Mouse (Mus musculus) embryonic facial prominence, embryonic 12.5 days (tissue): ENCODE measurements around the gene Flna. TPM values are rescaled to one million over a fixed set of nuclear protein-coding genes. Genes with fewer than 3 reads are reported as not detected.

Experiments used
- microRNA-seq: library from miRNA; unstranded; fragments of <30 nt; microRNA quantifications from one replicate; pipeline ENCODE4, GENCODE M21; 2017
- polyA plus RNA-seq: library from polyadenylated mRNA; unstranded; fragments of >200 nt; fragmentation: Nextera tagmentation; extraction: Ambion mirVana; gene quantifications from 2 replicates; pipeline ENCODE4 v1.2.1, GENCODE M21; 2016

Flna gene
- polyA plus RNA-seq, 1 experiment from 2014 or later, result 360 TPM

Small RNA genes within 50 kb of the gene (microRNA-seq; reads per million reads assigned to microRNA genes)
- 0.73 reads per million for gene Mir7091

Other genes with a start within 250 kb of the Flna start
- gene Irak1, start 225.9 kb downstream of the Flna start, polyA plus RNA-seq, result 61.1 and 64.6 TPM in 2 replicates
- gene Opn1mw, start 122.4 kb downstream of the Flna start, polyA plus RNA-seq, result not detected in 2 replicates
- 14.8 and 15.6 TPM in 2 replicates for gene Mecp2, start 114.5 kb downstream of the Flna start, polyA plus RNA-seq
- gene Tex28, start 82.0 kb downstream of the Flna start, polyA plus RNA-seq, result not detected in 2 replicates
- gene Tktl1, start 72.6 kb downstream of the Flna start, polyA plus RNA-seq, result 0.08 TPM in 1 of 2 replicates, not detected in the other
- gene Emd, start 4.9 kb upstream of the Flna start, polyA plus RNA-seq, result 21.9 and 24.4 TPM in 2 replicates
- 745 and 775 TPM in 2 replicates for gene Rpl10, start 21.0 kb upstream of the Flna start, polyA plus RNA-seq
- gene Taz, start 32.1 kb upstream of the Flna start, polyA plus RNA-seq, result 84.4 and 85.7 TPM in 2 replicates
- 9.1 and 9.6 TPM in 2 replicates for gene Dnase1l1, start 32.5 kb upstream of the Flna start, polyA plus RNA-seq
- gene Atp6ap1, start 47.3 kb upstream of the Flna start, polyA plus RNA-seq, result 114 and 120 TPM in 2 replicates
- gene Gdi1, start 55.2 kb upstream of the Flna start, polyA plus RNA-seq, result 305 and 323 TPM in 2 replicates
- 66.3 and 68.5 TPM in 2 replicates for gene Fam50a, start 63.2 kb upstream of the Flna start, polyA plus RNA-seq
- gene Plxna3, start 79.2 kb upstream of the Flna start, polyA plus RNA-seq, result 25.1 and 31.1 TPM in 2 replicates
- 114 and 122 TPM in 2 replicates for gene Lage3, start 103.8 kb upstream of the Flna start, polyA plus RNA-seq
- gene Ubl4a, start 123.4 kb upstream of the Flna start, polyA plus RNA-seq, result 62.1 and 62.2 TPM in 2 replicates
- gene Slc10a3, start 123.5 kb upstream of the Flna start, polyA plus RNA-seq, result 16.4 and 18.2 TPM in 2 replicates
- gene Fam3a, start 143.5 kb upstream of the Flna start, polyA plus RNA-seq, result 34.2 and 34.3 TPM in 2 replicates
- gene Ikbkg, start 143.5 kb upstream of the Flna start, polyA plus RNA-seq, result 19.4 and 20.0 TPM in 2 replicates
- 47.6 and 51.3 TPM in 2 replicates for gene G6pdx, start 179.4 kb upstream of the Flna start, polyA plus RNA-seq
- gene Gm6880, start 231.6 kb upstream of the Flna start, polyA plus RNA-seq, result not detected in 2 replicates